Mouse (Mus musculus) cerebellum, adult 2 months (tissue): ENCODE results near the gene Cryl1.

Experiments
- CTCF ChIP-seq: fragments of 200-500 bp; IDR thresholded peaks from 2 replicates; pipeline ENCODE4 v1.5.1; 2011; ENCODE audit warnings: low read depth, mild to moderate bottlenecking, control low read depth, low read length, moderate library complexity, borderline replicate concordance; ENCODE audit not compliant: insufficient read depth
- POLR2A ChIP-seq: fragments of 200-500 bp; IDR thresholded peaks from 2 replicates; pipeline ENCODE4 v1.6.1; 2011; ENCODE audit warnings: low read length, control low read depth, borderline replicate concordance; ENCODE audit not compliant: insufficient read depth

- TF ChIP-seq POLR2A = no peak
- TF ChIP-seq CTCF = no peak
These were observed 32.1 kb upstream of the Cryl1 start for GRCm38 (mm10) chr14:57430451-57430850.
